Mouse (Mus musculus): Measurements from ENCODE around the gene Ran.

The Ran gene

GRCm38 (mm10) chr5:129036678-129037077 is 16.8 kb downstream of the Ran start:
- TF ChIP-seq GATA4 (IDR thresholded peaks at IDR 0.05; ENCODE audit: insufficient replicate concordance, low read length) = no peak

DNA sequence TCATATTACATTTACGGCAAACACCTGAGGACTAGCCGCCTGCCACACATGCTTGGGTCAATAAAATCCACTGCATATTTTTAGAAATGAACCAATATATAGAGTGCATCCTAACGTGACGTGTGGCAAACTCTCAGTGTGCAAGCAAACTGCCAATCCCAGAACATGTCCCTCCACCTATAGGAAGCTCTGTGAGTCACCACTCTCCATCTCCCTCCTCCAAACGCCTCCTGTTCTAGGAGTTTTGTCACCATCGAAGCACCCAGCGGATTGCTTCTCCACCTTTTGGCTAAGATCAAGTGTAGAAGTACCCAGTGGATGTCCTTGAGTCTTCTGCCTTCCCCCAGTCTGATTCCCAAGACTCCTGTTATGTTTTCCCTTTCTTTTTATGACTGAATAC is 17.9 kb downstream of the Ran start:
- TF ChIP-seq GATA4 (IDR thresholded peaks at IDR 0.05; ENCODE audit: insufficient replicate concordance, low read length) = no peak

GRCm38 (mm10) chr5:129045641-129046580 is 26.0 kb downstream of the Ran start:
- TF ChIP-seq GATA4 (IDR thresholded peaks at IDR 0.05; ENCODE audit: insufficient replicate concordance, low read length) = no peak

GRCm38 (mm10) chr5:129049372-129049771 is 29.5 kb downstream of the Ran start:
- TF ChIP-seq GATA4 (IDR thresholded peaks at IDR 0.05; ENCODE audit: insufficient replicate concordance, low read length) = no peak

DNA sequence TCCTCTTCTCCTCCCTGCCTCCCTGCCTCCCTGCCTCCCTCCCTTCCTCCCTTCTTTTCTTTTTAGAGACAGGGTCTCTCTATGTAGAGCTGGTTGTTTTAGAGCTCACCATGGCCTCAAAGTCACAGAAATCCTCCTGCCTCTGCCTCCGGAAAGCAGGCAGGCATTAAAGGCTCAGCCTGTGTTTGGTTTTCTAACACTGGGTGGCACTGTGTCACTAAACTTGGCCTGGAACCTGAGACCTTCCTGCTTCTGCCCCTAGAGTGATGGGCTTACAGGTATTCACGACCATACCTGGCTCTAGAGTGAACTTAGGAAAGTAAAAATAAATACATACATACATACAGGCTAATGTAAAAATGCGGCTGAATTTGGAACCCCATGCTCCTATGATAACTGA is 32.0 kb downstream of the Ran start:
- TF ChIP-seq GATA4 (IDR thresholded peaks at IDR 0.05; ENCODE audit: insufficient replicate concordance, low read length) = no peak

- TF ChIP-seq GATA4 (IDR thresholded peaks at IDR 0.05; ENCODE audit: insufficient replicate concordance, low read length) = no peak
Observed at GRCm38 (mm10) chr5:129052636-129053355, 32.9 kb downstream of the Ran start.

GRCm38 (mm10) chr5:129054675-129055284 is 34.9 kb downstream of the Ran start:
- no peak for TF ChIP-seq GATA4 (IDR thresholded peaks at IDR 0.05; ENCODE audit: insufficient replicate concordance, low read length)

DNA sequence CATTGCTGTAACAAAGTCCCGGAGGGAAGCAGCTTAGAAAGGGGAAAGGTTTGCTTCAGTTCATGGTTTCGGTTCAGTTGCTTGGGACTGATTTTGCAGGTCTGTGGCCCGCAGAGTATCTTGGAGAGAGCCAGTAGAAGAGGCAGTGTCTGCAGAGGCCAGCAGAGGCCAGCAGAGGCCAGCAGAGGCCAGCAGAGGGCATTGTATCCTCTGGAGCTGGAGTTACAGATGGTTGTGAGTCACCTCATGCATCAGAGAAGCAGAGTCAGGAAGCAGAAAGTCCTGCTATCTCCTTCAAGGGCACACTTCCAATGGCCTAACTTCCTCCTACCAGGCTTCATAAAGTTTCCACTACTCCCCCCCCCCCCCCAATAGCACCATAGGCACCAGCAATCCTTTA is 39.2 kb downstream of the Ran start:
- TF ChIP-seq GATA4 (IDR thresholded peaks at IDR 0.05; ENCODE audit: insufficient replicate concordance, low read length) = no peak

DNA sequence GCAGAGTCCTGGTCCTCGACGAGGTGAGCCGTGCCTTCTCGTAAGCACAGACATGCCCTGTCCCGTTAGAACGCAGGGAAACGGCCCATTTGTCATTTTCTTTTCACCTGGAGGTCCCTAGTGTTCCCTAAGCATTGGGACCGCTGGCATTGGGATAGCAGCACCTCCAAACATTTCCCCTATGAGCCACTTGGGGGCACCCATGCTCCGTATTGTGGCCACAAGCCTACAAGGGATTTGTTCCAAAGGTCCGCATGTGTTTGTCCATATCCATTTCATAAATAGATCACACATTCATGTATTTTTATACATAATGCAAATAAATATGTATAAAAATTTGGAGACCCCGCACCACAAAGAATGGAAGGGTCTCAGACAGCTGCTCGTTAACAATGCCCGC is 41.7 kb downstream of the Ran start:
- TF ChIP-seq GATA4 (IDR thresholded peaks at IDR 0.05; ENCODE audit: insufficient replicate concordance, low read length) = no peak

DNA sequence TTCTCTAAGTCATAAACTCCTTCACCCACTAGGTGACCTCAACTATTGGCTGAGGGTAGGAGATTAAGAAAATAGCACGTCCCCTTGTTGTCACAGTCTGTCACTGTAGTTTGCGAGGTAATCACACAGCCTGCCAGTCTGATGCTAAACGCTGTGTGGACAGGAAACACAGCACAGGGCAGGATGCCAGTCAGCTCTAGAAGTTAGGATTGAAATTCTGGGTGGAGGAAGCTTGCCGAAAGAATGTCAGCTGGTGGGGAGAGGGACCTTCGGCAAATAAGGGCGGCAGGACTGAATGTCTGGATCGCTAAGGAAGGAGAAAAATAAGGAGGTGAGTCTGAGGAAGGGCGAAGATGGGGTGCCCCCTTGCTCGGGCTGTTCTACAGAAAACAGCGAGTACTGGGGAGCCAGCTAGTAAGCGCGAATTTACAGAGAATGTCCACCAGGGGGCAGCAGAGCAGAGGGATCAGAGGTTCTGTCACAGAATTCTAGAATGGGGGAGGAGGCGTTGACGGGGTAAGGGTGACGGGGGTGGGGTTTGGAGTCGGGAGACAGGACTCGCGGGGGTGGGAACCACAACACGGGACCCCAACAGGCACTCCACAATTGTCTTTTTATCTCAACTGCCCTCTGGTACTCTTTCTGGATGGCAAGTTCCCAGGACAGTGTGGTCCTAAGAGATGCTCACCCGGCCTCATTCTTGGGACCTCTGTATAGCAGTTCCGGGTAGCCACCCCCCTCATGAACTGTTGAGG is 43.3 kb downstream of the Ran start:
- TF ChIP-seq GATA4 (IDR thresholded peaks at IDR 0.05; ENCODE audit: insufficient replicate concordance, low read length) = no peak

- no peak for TF ChIP-seq GATA4 (IDR thresholded peaks at IDR 0.05; ENCODE audit: insufficient replicate concordance, low read length)
Observed at GRCm38 (mm10) chr5:129063792-129064087, 43.9 kb downstream of the Ran start.

- TF ChIP-seq GATA4 (IDR thresholded peaks at IDR 0.05; ENCODE audit: insufficient replicate concordance, low read length) = no peak
Observed at GRCm38 (mm10) chr5:129064186-129064585, 44.3 kb downstream of the Ran start.

- no peak for TF ChIP-seq GATA4 (IDR thresholded peaks at IDR 0.05; ENCODE audit: insufficient replicate concordance, low read length)
Observed at GRCm38 (mm10) chr5:129065301-129065700, 45.4 kb downstream of the Ran start.

DNA sequence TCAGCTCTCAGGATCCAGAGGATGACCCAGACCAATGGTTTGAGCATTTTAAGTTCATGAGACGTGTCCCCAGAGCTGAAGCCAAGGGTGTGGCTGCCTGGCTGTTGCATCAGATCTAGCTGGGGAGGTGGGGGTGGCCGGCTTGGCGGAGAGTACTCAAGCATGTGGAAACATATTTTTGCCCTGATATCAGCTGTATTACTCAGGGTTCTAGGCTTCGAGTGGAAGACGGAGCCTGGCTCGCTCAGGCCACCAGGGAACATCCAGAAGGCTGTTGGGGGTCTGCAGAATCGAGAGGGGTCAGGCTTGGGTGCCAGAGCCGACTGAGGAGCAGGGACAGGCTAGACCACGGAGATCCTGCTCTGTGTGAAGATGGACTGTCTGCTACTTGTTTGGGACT is 46.1 kb downstream of the Ran start:
- no peak for TF ChIP-seq GATA4 (IDR thresholded peaks at IDR 0.05; ENCODE audit: insufficient replicate concordance, low read length)

DNA sequence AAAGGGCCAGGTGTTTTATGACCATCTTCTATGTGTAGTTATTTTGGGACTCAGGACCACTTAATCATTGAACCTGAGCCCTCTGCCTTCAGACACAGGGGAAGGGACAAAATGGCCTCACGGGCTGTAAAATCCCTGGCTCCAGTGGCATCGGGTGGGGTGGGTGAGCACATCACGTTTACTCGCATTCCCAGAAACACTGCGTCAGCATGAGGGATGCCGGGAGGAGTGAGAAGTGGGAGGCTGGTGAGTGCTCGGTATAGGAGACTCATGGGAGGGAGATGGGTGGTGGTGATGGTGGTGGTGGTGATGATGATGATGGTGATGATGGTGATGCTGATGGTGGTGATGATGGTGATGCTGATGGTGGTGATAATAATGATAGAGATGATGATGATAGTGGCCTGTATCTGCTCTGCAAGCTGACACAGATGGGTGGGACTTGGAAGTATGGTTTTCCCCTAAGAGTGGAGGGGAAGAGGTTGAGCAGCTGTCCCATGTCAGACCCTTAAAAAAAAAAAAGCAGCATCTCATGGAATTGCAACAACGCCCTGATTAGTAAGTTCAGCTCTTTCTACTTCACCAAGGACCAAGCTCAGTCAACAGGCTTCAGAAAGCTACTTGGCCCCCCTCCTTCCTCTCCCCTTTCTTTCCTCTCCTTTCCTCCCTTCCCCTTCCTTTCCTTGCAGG is 46.8 kb downstream of the Ran start:
- TF ChIP-seq GATA4 (IDR thresholded peaks at IDR 0.05; ENCODE audit: insufficient replicate concordance, low read length) = no peak

All from liver, adult (tissue).